Mouse (Mus musculus): ENCODE data around the gene H6pd.

H6pd gene

DNA sequence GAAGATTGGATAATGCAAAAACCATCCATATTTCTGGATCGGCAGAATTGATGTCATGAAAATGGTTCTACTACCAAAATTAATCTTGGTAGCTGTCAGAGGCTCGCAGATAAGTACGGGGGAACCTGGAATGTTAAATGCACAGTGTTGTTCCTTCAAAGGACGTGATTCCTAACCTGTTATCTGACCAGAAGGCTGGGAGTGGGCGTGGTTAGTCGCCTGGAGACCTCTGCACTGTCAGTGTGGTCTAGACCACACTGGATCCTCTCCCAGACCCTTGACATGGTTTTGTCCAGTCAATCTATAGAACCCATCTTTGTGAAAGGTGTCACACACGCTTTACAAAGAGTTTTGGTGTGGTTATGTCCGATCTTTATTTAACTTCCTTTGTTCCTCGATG is 37.4 kb downstream of the H6pd start:
- DNase-seq = no peak

DNA sequence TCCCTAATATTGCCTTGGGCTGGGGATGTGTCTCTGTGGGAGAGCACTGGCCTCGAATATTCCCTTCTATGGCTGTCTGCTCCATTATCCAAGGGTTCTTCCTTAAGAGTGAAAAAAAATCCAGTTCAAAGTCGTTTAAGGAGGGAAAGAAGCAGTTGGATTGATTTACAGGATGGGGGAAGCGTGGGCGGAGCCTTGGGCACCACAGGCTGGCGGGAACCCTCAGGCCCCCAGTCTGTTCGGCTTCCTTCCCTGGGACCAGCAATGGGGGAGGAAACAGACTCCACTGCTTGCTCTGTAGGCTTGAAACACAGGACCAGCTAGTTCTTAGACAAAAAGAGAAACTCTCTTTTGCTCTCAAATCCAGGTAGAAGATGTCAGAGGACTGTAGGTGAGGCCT is 40.3 kb downstream of the H6pd start:
- no peak for DNase-seq

DNA sequence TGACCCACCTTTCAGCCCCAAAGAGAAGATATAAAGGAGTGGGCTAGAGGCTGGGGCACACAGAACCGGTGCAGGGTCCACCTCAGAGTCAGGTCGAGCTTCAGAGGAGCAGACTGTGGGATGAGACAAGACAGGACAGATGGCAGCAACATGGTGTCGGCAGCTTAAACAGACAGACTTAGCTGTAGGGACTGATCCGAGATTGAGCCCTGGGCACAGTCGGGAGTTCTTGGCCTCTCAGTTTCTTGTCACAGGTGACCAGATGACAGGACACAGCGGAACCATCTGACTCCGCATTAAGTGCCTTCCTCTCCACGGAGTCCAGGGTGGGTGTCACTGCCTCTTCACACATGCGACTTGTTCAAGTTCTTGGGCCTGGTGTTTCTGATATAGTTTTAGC is 41.9 kb downstream of the H6pd start:
- DNase-seq = peak in 1 of 2 experiments; percentile 22

DNA sequence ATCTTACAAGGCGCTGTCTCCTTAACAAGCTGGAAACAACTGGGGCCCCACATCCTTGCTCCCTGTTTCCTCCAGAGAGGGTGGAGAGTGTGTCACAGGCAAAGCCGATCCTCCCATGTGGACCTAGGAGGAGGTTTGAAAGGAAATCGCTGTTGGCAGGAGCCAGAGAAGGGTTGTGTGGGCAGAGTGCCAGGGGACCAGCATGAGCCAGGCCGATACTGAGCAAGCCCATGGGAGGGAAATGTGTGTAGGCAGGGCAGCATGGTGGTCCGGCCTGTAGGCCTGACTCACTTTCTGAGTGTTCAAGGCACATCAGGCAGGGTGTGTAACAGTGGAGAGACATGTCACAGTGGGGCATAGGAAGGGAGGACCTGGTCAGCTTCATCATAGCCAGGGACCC is 42.6 kb downstream of the H6pd start:
- DNase-seq = peak; percentile 59 to 63

DNA sequence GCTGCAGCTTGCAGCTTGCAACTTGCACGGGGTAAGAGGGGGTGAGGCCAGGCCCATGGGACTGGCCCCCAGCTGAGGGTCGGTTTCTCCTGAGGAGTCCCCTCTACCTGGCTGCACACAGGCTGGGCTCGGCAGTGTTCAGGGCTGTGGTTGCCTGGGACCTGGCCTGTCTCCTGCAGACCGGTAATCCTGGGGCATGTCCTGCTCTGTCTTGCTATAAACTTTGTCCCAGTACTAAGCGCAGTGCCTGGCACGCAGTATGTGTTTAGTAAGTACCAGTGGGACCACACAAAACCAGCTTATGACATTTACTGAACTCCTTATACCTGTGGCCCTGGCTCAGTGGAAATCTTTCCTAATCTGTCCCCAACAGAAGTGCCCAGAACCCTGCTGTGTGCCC is 43.2 kb downstream of the H6pd start:
- no peak for DNase-seq

DNA sequence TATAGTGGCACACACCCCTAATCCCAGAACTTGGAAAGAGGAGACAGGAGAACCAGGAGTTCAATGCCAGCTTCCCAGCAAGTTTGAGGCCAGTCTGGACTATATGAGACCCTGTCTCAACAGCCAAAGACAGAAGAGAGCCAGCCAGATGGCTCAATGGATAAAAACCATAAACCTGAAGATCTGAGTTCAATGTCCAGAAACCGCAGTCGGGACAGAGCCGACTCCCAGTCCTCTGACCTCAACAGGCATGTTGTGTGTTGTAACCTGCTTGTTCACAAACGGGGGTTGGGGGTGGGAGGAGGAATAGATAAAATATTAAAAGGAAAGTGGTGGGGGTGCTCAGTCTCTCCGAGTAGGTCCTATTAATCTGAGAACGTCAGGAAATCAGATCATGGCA is 43.6 kb downstream of the H6pd start:
- no peak for DNase-seq

DNA sequence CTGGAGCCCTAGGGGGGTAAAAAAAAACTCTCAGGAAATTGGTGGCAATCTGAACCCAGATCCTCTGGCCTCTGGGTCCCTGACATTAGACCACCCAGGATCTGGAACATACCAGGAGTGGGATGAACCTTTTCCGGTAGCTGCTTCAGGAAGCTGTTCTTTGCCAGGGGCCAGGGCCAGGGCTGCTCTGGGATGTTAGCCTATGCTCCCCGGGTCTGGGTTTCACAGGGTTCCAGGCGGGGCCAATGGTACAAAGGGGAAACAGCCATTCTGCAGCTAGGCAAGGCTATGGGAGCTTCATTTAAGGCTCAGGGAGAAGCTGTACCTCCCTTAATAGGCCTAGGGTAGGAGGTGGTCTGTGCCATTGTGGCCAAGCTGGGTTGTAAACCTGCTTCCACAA is 44.1 kb downstream of the H6pd start:
- DNase-seq = no peak

DNA sequence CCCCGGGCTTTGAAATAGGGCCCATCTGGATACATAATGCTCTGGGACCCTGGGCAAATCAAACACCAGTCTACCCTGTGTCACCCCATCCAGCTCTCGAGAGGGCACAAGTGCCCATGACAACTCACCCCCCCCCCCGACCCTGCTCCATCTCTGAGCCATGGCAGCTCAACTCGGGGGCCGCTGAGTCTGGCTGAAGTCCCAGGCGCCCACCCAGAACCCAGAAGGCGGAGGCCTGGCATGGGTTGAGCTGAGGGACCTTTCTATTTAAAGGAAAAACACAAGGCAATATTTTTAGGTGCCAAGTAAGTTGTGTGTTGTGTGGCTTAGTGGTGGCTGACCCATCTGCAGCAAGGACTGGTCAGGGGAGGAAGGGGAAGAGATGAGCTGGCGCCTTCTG is 44.5 kb downstream of the H6pd start:
- DNase-seq = no peak

DNA sequence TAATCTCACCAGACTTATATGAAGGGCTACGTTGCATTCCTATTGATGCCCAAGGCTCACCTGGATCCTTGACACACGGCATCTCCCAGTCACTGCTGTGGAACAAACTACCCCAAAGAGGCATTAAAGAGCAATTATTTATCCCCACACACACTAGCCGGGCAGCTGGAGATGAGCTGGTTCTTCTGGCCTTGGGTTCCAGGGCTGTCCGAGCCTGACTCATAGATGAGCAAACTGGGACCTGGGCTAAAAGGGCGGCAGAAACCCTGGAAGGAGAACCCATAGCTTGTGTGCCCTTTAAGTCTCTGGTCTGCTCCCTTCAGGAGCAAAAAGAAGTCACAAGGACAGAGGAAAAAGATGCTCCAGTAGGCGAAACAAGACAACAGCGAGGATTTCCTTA is 48.4 kb downstream of the H6pd start:
- DNase-seq = no peak

DNA sequence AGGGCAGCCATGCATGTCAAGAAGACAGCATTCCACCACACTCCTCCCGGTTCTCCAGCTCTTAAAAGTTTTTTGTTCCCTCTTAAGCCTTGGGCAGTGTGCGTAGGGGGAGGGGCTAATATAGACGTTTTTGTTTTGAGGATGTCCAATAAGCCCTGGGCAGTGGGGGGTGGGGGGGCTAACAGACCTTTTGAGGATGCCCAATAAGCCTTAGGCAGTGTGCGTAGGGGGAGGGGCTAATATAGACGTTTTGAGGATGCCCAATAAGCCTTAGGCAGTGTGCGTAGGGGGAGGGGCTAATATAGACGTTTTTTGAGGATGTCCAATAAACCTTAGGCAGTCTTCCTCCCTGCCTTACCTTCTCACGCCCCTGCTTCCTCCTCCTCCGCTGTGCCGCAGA is 49.0 kb downstream of the H6pd start:
- no peak for DNase-seq

DNA sequence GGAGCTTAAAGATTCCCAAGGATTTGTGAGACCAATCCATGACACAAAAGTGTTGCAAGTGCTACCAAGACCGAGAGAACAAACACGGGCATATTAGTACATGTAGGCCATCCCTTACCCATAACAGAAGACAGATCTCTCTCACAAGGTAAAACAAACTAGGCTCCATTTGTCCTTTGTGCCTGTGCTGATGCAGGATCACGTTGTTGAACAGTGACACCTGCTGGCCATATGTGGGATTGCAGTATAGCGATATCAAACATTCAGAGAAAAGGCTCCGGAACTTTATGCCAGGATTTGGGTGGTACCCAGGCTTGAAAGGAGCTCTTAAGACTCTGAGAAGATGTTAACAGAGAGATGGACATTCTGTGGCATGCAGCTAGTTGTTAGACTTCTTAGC is 50.3 kb downstream of the H6pd start:
- DNase-seq = peak; percentile 74 to 85

DNA sequence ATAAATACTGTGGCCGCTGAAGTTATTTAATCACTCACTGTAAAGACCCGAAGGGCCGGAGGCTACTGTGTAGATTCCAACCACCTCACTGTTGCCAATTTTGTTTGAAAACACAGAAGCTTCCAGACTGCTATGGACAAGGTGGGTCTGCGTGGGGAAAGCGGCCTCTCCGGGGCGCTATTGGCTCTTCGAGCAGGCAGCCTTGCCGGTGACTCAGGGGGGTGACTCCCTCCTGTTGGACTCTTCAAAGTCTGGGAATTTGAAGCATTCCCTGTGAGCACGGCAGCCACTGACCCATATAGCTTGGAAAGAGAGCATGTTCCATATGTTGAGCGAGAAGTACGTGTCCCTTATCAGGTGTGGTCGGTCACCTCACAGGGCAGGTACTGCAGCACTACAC is 52.8 kb downstream of the H6pd start:
- no peak for DNase-seq

DNA sequence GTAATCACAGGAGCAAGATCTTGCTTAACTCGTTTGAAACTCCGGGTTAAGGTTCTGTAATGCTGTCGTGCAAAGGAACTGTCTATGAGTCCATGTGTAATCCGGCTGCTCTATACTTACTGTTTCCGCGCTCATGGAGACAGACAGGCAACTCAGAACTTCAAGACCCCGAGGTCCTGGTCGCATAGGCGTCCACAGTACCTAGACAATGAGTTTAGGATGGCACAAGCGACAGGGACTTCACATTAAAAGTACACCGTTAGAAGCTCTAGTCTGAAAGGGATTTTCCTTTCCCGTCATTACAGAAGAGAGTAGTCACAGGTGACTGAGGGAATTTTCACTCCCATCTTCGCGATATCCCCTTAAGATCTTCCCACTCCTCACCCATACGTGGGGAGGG is 53.2 kb downstream of the H6pd start:
- DNase-seq = no peak

DNA sequence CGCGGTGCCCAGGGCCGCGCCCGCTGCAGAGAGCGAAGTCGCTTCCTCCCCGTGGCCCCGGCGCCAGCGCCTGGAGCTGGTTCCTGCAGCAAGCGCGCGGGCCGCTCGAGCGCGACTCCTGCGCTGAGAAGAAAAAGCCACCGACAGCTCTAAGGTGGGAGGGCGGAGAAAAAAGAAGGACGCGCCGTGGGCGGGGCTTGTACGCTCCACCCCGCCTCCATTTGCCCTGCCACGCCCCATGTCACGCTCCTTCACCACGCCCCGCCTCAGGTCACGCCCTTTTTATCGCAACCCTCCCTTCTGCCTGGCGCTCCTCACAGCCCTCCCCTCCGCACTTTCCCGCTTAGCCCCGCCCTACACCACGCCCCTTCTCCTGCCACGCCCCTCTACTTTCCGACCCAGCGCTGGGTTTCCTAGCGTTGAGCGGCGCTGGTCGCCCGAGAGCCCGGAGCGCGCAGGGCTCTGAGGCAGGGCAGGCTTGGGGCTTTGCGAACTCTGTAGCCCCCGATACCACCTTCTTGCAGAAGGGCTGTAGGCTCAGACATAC is 53.9 kb downstream of the H6pd start, which contains the start of gene Spsb1:
Gene Spsb1 (minus strand): TSS at position 151 of the 547 bp plus-strand sequence.
- peak; percentile 93 to 95 for DNase-seq

DNA sequence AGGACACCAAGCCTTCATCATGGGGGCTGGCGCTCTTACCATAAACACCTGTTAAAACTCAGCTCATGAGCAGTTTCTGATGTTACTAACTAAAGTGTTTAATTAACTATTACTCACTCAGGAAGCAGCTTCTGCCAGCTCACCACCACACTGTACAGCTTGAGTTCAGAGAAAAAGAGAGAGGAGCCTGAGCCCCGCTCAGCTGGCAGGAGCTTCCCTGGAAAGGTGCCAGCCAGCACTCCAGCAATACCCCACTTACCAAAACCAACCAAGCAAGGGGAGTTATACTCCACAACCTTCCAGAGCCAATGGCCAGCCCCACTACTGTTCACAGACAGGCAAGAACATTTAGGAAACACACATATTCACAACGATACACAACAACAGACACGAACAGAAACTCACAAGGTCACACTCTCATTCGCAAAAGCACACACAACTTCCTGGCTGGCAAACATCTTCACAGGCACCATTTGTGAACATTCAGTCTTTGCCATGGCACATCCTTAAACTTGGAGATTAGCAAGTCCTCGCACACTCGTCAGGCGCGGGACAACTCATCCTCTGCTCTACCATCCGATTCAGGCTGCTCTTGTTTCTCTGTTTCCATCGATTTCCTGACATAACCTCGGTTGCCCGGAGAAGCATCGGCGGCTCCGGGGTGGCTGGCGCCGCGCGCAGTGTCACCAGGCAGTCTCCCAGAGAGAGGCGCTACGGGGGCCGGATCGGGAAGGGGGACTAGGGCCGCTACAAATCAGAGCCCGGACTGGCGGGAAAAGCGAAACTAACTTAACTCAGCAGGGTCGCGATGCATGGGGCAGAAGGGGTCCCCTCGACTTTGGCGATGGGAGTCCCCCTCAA is 55.0 kb downstream of the H6pd start:
- peak; percentile 32 to 48 for DNase-seq

DNA sequence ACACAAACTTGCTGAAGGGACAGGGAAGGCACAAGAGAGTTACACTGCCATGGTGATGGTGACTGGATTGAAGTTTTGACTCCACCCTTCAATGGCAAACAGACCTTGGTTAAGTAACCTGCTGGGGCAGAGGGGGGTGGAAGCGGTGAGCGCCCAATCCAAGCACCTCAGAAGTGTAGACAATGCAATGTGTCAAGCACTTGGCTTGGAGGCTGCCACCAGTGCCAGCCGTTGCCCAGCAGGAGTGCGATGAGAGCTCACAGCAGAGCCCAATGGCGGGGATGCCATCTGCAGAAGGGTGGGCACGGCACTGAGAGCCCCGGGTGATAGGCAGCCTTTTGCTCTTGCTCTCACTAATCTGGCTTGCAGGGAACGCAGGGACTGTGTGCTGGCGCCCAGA is 56.6 kb downstream of the H6pd start:
- peak in 1 of 2 experiments; percentile 22 for DNase-seq

DNA sequence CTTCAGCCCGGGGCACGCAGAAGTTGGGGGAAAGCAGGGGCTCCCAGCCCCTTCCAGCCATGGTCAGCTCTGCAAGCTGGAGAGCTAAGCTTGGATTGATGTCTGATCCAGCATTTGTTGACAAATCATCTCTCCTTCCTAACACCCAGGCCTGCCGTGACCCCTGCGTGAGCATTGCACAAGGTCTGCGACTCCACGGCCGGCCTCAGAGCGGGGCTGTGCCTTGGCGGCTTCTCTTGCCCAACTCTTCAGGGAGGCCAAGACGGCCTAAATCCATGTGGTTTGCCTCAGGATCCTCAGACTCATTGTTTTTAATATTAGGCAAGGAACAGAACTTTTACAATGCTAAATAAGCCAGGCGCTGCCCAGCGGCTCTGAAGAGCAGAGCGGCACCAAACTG is 57.6 kb downstream of the H6pd start:
- DNase-seq = no peak

DNA sequence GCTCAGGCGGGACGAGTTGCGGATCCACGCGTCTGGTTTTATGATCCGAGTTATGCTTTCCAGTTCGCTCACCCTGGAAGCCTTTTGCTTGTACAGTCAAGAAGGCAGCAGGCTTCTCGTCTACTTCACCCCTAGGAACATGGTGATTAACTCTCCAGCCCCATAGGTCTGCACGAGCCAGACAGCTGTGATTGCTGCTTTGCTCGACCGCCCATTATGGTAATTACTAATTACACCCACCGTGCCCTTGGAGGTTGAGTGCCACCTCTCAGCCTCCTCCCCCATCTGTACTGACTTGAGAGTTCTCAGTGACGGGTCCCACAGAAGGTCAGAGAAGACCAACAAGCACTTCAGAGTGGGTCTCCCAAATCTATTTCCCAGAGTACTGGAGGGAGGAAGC is 59.1 kb downstream of the H6pd start:
- DNase-seq = no peak

DNA sequence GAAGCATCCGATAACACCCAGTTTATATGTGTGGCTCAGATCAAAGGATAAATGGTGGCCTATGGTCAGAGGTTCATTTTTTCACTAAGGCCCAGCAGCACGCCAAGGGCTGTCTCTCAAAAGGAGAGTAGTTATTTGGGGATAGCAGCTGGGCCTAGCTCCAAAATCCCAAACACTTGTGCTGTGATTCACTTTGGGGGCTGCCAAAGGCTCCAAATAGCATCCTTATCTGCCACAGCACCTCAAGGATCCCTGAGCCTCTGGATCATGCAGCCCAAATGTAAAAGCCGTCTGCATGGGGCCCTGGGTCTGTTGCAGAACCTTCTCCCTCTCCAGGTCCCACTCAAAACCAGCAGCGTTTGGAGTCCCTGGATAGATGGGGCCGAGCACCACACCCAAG is 60.7 kb downstream of the H6pd start:
- no peak for DNase-seq

DNA sequence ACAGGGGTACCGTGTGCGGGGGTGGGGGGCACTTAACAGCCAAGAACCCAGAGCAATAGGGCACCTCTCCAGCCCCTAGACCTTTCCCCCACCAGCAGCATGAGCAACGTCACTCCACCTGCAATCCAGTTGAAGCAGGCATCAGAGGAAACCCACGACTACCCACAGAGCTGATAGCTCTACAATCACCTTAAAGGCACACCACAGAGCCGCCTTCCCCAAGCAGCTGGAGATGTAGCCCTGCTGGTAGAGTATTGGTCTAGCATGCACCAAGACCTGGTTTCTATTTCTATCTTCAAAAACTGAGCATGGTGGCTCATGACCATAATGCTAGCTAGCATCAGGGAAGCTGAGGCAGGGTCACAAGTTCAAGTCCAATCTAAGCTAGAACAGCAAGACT is 61.4 kb downstream of the H6pd start:
- no peak for DNase-seq

DNA sequence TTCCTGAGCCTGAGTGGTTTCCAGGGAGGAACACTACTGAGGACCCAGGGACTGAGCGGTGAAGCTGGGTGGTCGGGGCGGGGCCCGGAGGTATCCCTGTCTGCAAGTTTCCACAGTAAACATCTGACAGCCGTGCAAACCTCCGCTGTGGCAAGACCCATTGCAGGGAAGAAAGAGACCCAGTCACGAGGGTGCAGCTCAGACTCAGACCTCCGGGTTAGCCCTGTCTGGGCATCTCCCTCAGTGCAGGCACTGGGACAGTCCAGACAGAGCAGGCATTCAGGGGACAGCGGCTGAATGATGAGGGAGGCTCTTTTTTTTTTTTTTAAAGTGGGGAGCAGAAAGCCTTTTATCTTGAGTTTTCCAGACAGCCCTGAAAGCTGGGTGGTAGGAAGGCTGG is 63.6 kb downstream of the H6pd start:
- DNase-seq = no peak

DNA sequence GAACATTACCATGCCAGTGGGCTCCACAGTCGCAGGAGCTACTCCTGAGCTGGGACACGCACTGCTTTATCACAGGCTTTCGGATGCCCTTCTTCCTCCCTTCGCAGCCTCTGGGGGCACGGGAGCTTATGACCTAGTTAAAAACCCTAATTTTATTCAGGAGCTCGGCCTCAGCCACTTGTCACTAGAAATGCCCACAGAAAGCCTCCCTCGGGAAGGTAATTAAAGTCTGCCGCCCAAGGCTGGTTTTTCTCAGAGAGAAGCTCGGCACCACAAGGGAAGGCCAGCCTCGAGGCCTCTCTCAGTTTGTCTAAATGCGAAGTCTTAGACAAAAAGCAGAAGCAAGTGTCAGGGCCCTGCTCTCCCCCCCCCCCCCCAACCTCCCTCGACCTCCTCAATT is 64.6 kb downstream of the H6pd start:
- DNase-seq = no peak

DNA sequence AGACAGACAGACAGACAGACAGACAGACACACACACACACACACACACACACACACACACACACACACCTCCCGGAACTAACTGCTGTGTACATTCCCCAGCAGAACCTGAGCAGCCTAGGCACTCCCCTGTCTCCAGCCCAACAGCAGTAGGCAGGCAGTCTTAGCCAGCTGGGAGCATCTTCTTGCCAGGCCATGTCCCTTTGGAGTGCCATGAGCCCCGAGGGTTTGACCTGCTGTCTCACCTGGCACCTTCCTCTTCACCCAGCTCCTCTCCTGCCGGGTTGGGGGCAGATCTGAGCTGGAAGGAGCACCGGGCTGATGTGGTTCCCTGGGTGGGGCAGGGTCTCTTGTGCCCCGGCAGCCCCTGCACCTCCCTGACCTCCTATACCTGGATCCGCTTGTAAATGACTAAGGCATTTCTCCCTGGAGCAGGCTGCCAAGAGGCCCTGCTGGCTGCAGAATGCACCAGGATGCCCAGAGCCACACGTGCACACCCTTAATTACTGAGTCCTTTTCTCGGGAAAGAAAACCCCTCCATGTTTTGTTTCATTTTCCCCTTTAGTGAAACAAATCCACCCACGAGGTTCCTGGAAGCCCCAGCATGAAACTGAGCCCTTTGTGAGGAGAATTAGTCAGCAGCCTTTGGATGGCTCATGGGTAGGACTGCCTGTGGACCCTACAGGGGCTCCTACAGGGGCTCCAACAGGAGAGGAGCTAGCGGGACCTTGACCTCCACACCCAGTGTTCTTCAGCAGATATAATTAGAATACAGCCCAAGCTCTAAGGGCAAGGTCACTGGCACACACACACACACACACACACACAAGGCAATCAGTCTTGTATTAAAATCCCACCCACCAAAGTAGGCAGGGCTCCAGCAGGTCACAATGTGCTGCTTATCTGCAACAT is 65.7 kb downstream of the H6pd start:
- peak; percentile 40 to 44 for DNase-seq

Data from cerebellum, adult 18-20 months (tissue).